Mouse (Mus musculus): ENCODE measurements at regions not wholly inside any gene's neighbourhood (a gene's known extent, or its start where the extent isn't known, plus 50 kb on each side); places are given as distances from the start of the nearest gene placed in this dataset.

- ATAC-seq (replicated peaks; ENCODE audit: poor library complexity) = no peak
Measured at GRCm38 (mm10) chr2:123473840-123474239, 615.9 kb upstream of the Sema6d start.

GRCm38 (mm10) chr2:123486681-123487080 lies 603.1 kb upstream of the Sema6d start:
- no peak for ATAC-seq (replicated peaks; ENCODE audit: poor library complexity)

DNA sequence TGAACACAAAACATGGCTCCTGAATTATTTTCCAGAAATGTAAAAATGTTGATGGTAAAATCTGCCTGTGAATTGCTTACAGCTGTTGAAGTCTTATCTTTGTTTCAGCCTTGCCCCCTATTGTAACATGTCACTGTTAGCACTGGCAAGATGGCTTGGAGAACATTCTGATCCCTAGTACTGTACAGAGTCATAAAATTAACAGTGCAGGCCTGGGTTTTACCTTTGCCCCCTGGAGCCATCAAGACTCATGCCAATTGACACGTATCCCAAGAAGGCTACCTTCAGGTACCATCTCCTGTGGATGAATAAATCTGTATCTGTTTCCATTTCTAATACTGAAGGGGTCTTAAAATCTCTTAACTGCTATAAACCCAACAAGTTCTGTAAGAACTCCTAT lies 583.6 kb upstream of the Sema6d start:
- no peak for ATAC-seq (replicated peaks; ENCODE audit: poor library complexity)

- ATAC-seq (replicated peaks; ENCODE audit: poor library complexity) = no peak
Measured at GRCm38 (mm10) chr2:123507095-123507494, 582.7 kb upstream of the Sema6d start.

DNA sequence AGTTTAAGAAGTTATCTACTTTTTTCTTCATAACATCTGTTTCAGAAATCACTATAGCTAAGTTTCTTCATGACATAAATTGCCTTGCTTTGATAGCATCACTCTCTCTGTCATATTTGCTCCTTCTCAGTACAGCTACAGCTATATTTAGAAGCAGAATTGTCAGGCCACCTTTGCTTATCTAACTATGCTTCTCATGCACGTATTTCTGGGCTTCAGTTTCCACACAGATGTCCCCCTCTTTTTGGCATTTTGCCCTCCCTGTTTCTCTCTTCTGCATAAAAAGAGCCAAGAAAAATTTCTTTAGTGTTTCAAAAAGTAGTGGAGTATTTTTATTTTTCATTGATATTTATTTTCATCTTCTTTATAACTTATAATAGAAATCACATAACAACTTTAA lies 560.9 kb upstream of the Sema6d start:
- no peak for ATAC-seq (replicated peaks; ENCODE audit: poor library complexity)

DNA sequence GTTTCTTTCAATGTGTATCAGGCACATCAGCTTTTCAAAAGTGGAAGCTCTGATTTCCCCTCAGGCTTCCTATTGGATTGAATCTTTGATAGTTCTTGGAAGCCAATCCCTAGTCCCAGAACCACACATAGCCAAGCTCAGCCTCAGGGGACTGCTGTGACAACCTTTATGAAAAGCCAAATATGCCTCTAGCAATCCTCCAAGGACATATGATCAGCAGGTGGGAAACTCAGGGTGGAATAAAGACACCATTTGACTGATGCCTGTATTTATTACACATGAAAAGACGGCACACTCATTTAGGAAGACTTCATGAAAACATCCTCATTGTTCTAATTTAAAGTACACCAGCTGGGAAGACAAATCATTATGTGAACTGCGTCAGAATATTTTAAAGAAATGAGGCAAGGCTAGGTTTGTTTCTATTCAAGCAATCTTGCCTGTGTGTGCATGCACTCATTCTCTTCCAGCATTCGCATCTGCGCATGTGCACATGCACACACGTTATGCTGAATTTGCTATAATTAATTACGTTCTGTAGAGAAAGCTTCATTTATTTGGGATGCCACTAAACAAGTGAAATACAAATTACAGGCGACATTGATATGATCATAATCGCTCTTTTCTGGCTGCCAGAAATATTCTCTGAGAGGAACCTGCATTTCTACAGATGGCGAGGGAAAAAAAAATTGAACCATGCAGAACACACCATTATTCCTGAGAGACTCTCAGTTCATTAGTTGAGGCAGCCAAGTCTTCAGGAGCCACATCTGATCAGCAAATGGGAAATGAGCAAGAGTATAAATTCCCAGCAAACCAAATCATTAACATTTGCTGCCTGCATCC lies 556.6 kb upstream of the Sema6d start:
- ATAC-seq (replicated peaks; ENCODE audit: poor library complexity) = no peak

- ATAC-seq (replicated peaks; ENCODE audit: poor library complexity) = no peak
Measured at GRCm38 (mm10) chr2:123551249-123551850, 538.4 kb upstream of the Sema6d start.

- no peak for ATAC-seq (replicated peaks; ENCODE audit: poor library complexity)
Measured at GRCm38 (mm10) chr2:123558123-123558650, 531.6 kb upstream of the Sema6d start.
